10 mouse cellular contexts compared by ENCODE assay signal in genomic region chr5:116116567-116116966, GRCm38 (mm10). TPM values are rescaled to one million over a fixed set of nuclear protein-coding genes. Genes with fewer than 3 reads are reported as not detected.
A peak's percentile ranks its signal among the peaks of the same experiment; 100 is the strongest.
DNase-seq lines count a peak whose midpoint lies in the region; ATAC-seq and TF ChIP-seq lines count a peak whose summit lies in the region.
"Had no signal": no experiment of that assay in that cellular context is flagged by ENCODE, and none has a peak within 500 bp of the region (broad histone marks: within the 10 kb centered on the region; RNA-seq: fewer than 3 reads in every experiment).

No protein-coding gene starts in this region.

- TF ChIP-seq CTCF in heart, postnatal 0 days (IDR thresholded peaks at IDR 0.05; ENCODE audit: low read depth): peak; percentile 66
- peak; percentile 56 for TF ChIP-seq CTCF in C2C12 (IDR thresholded peaks at IDR 0.05; ENCODE audit: control insufficient read depth, insufficient read depth, insufficient read length)

- H3K4me3 ChIP-seq in heart, postnatal 0 days (ENCODE audit: low read depth, low read length): no peak overlapping the region
- no peak overlapping the region for H3K4me3 ChIP-seq in heart, embryonic 12.5 days
- no peak overlapping the region for H3K4me3 ChIP-seq in C2C12 (ENCODE audit: insufficient read depth, poor library complexity, severe bottlenecking)
- H3K4me3 ChIP-seq: embryonic facial prominence, embryonic 13.5 days had no signal

- H3K27me3 ChIP-seq in heart, postnatal 0 days (ENCODE audit: control insufficient read depth, insufficient read depth, low read length): no peaks in the 10 kb centered on the region
- H3K27me3 ChIP-seq in heart, embryonic 12.5 days (replicated peaks): no peaks in the 10 kb centered on the region
- peaks cover 4% of the 10 kb centered on the region for H3K27me3 ChIP-seq in C2C12 (ENCODE audit: control insufficient read depth, insufficient read depth, insufficient read length)
- H3K27me3 ChIP-seq: embryonic facial prominence, embryonic 13.5 days had no signal

- WGBS in heart, postnatal 0 days: 34% methylated on average over 9 of the region's 9 CpGs
- 38% methylated on average over 9 of the region's 9 CpGs for WGBS in heart, embryonic 12.5 days

- H3K4me2 ChIP-seq in heart, postnatal 0 days (ENCODE audit: low read depth, low read length): no peak overlapping the region
- no peak overlapping the region for H3K4me2 ChIP-seq in heart, embryonic 12.5 days
- H3K4me2 ChIP-seq: embryonic facial prominence, embryonic 13.5 days had no signal

- ATAC-seq in heart, postnatal 0 days (ENCODE audit: insufficient read depth, low read depth): no peak
- no peak for ATAC-seq in heart, embryonic 12.5 days (ENCODE audit: insufficient number of reproducible peaks, low FRiP score)
- ATAC-seq in megakaryocyte, adult 5-6 weeks (ENCODE audit: poor library complexity, severe bottlenecking): peak; percentile 67

- no peak overlapping the region for H3K27ac ChIP-seq in heart, postnatal 0 days (ENCODE audit: low read depth)
- no peak overlapping the region for H3K27ac ChIP-seq in heart, embryonic 12.5 days (ENCODE audit: poor library complexity, severe bottlenecking)
- H3K27ac ChIP-seq: embryonic facial prominence, embryonic 13.5 days had no signal

- no peaks in the 10 kb centered on the region for H3K4me1 ChIP-seq in heart, postnatal 0 days (ENCODE audit: control insufficient read depth, insufficient read depth)
- H3K4me1 ChIP-seq in heart, embryonic 12.5 days (replicated peaks): no peaks in the 10 kb centered on the region

- no peaks in the 10 kb centered on the region for H3K9me3 ChIP-seq in heart, postnatal 0 days (replicated peaks; ENCODE audit: control insufficient read depth, low read length)
- H3K9me3 ChIP-seq in heart, embryonic 12.5 days (replicated peaks): no peaks in the 10 kb centered on the region
- H3K9me3 ChIP-seq: embryonic facial prominence, embryonic 13.5 days had no signal

- DNase-seq in heart, postnatal 0 days (ENCODE audit: low spot score): peak; percentile 11
- peak; percentile 7 for DNase-seq in adrenal gland, adult 2 months
- peak; percentile 59 for DNase-seq in embryo, embryonic 11 days
- peak; percentile 16 for DNase-seq in layer of hippocampus, adult 9-11 months
- DNase-seq in thymus, postnatal 10 days (ENCODE audit: low spot score in 2 of 2): peak; percentile 17 to 66

- TF ChIP-seq EP300 in heart, postnatal 0 days (IDR thresholded peaks at IDR 0.05; ENCODE audit: low read depth): no peak

- H3K79me2 ChIP-seq in C2C12 (ENCODE audit: control insufficient read depth, insufficient read depth): no peaks in the 10 kb centered on the region

- no peak overlapping the region for H3K9ac ChIP-seq in heart, postnatal 0 days (replicated peaks; ENCODE audit: low read depth, low read length)
- no peak overlapping the region for H3K9ac ChIP-seq in heart, embryonic 12.5 days
- H3K9ac ChIP-seq: embryonic facial prominence, embryonic 13.5 days had no signal

- no peaks in the 10 kb centered on the region for H3K36me3 ChIP-seq in heart, postnatal 0 days (replicated peaks; ENCODE audit: control insufficient read depth, insufficient read depth, low read length)
- no peaks in the 10 kb centered on the region for H3K36me3 ChIP-seq in heart, embryonic 12.5 days
- no peaks in the 10 kb centered on the region for H3K36me3 ChIP-seq in C2C12 (ENCODE audit: control insufficient read depth, insufficient read depth)
- H3K36me3 ChIP-seq: embryonic facial prominence, embryonic 13.5 days had no signal

- H3ac ChIP-seq in C2C12 (ENCODE audit: control insufficient read depth, insufficient read length, low read depth): no peak overlapping the region

- no peaks in the 10 kb centered on the region for H3K79me3 ChIP-seq in C2C12 (ENCODE audit: low read depth)

TF ChIP-seq in C2C12, 6 proteins besides CTCF, POLR2A, EP300 and RAD21:
- TF ChIP-seq FOSL1 (IDR thresholded peaks at IDR 0.05; ENCODE audit: insufficient read depth, low read length, poor library complexity, severe bottlenecking) (no peak), MYOG (IDR thresholded peaks at IDR 0.05; ENCODE audit: control insufficient read depth, extremely low read depth, insufficient read length) (no peak), USF1 (IDR thresholded peaks at IDR 0.05; ENCODE audit: low read depth) (no peak), CEBPB (IDR thresholded peaks at IDR 0.05; ENCODE audit: low read depth) (no peak), MYOD1 (IDR thresholded peaks at IDR 0.05; ENCODE audit: control insufficient read depth, insufficient read length, low read depth) (no peak), MAX (IDR thresholded peaks at IDR 0.05) (no peak)
TF ChIP-seq in C2C12: peak in this region for 0.

RNA-seq across cellular contexts. Expression of gene Tmem233, which starts 33.5 kb away (rescaled TPM):
- total RNA-seq in heart, postnatal 0 days (2014; rRNA removed; ENCODE audit: low replicate concordance): not detected in 2 replicates
- not detected in 2 replicates for polyA plus RNA-seq in heart, postnatal 0 days (2015; fragmentation: Nextera tagmentation; extraction: Ambion mirVana)
- polyA plus RNA-seq in heart, embryonic 12.5 days (2016; fragmentation: Nextera tagmentation; extraction: Ambion mirVana): not detected in 2 replicates
- polyA plus RNA-seq in C2C12 (2012; fragmentation: generic; extraction: Trizol): not detected
- total RNA-seq in adrenal gland, adult 2 months (2021): not detected
- not detected in 2 replicates for polyA plus RNA-seq in adrenal gland, adult 2 months (2012; rRNA removed)
- total RNA-seq in megakaryocyte, adult 5-6 weeks (2015): not detected in 2 replicates
- not detected in 2 replicates for total RNA-seq in megakaryocyte, adult 5-6 weeks (2017)
- total RNA-seq: left cerebral cortex, postnatal 10 days had no signal
- polyA plus RNA-seq: embryonic facial prominence, embryonic 13.5 days had no signal

Comparison
In these comparisons a context has a peak if more than half of its experiments do, and no peak if none do; other contexts are left out.
1. DNase-seq: peak in every context shown above with its lines; median percentile 59 in embryo, embryonic 11 days; 42 in thymus, postnatal 10 days; 16 in layer of hippocampus, adult 9-11 months; 11 in heart, postnatal 0 days; 7 in adrenal gland, adult 2 months.